Mouse (Mus musculus) heart, postnatal 36 days (tissue): ENCODE data around the gene Nav3. TPM values are rescaled to one million over a fixed set of nuclear protein-coding genes. Genes with fewer than 3 reads are reported as not detected.
A peak's percentile ranks its signal among the peaks of the same experiment; 100 is the strongest.

Experiments
- DNase-seq, 2 experiments: peaks; one replicate each; pipeline ENCODE4 v3.0.0; 2021 to 2022
- intact Hi-C: fragments of 180-260 bp; cut with DNase I; formaldehyde crosslinking; loops from one replicate; pipeline ENCODE4 v1.15.1; 2025
- total RNA-seq, 2 experiments: library from RNA; stranded (reverse); gene quantifications; 2 replicates each; pipeline ENCODE4 v1.2.3; 2021

Nav3 gene
- total RNA-seq = 1 to 10 TPM; 3.3 to 5.7 TPM

- DNase-seq = peak; percentile 51 to 60
Measured at GRCm38 (mm10) chr10:110455838-110456493, at the start of gene Nav3. Nav3 (minus strand) TSS chr10:110456204.

GRCm38 (mm10) chr10:110485306-110485705, 29.3 kb upstream of the Nav3 start:
- intact Hi-C loops = no loop called here
- no peak for DNase-seq

More at GRCm38 (mm10) chr10:110455838-110456493, at the start of gene Nav3:
- intact Hi-C loops = loop anchor here (10.0 kb wide), 1 partner anchor 279 kb away; no protein-coding TSS in a partner anchor

GRCm38 (mm10) chr10:110484822-110485221, 28.8 kb upstream of the Nav3 start:
- DNase-seq = no peak
- intact Hi-C loops = no loop called here

GRCm38 (mm10) chr10:110479189-110479588, 23.2 kb upstream of the Nav3 start:
- no peak for DNase-seq
- intact Hi-C loops = no loop called here

- DNase-seq = no peak
- intact Hi-C loops = no loop called here
Measured at GRCm38 (mm10) chr10:110477689-110478314, 21.8 kb upstream of the Nav3 start.

GRCm38 (mm10) chr10:110474107-110474506, 18.1 kb upstream of the Nav3 start:
- intact Hi-C loops = no loop called here
- DNase-seq = no peak

- intact Hi-C loops = no loop called here
- no peak for DNase-seq
Measured at GRCm38 (mm10) chr10:110469445-110469844, 13.4 kb upstream of the Nav3 start.

- DNase-seq = peak in 1 of 2 experiments; percentile 3
- intact Hi-C loops = loop anchor here (10.0 kb wide), 1 partner anchor 280 kb away; no protein-coding TSS in a partner anchor
Measured at GRCm38 (mm10) chr10:110455063-110455837, 754 bp downstream of the Nav3 start.

GRCm38 (mm10) chr10:110453566-110453965, 2.4 kb downstream of the Nav3 start:
- no peak for DNase-seq
- intact Hi-C loops = loop anchor here (10.0 kb wide), 1 partner anchor 281 kb away; no protein-coding TSS in a partner anchor

- intact Hi-C loops = no loop called here
- no peak for DNase-seq
Measured at GRCm38 (mm10) chr10:110440396-110440795, 15.6 kb downstream of the Nav3 start.

- DNase-seq = no peak
- intact Hi-C loops = no loop called here
Measured at GRCm38 (mm10) chr10:110431078-110431477, 24.9 kb downstream of the Nav3 start.

GRCm38 (mm10) chr10:110429578-110429977, 26.4 kb downstream of the Nav3 start:
- intact Hi-C loops = no loop called here
- DNase-seq = no peak

- intact Hi-C loops = no loop called here
- no peak for DNase-seq
Measured at GRCm38 (mm10) chr10:110429052-110429451, 27.0 kb downstream of the Nav3 start.

GRCm38 (mm10) chr10:110421533-110421932, 34.5 kb downstream of the Nav3 start:
- intact Hi-C loops = no loop called here
- no peak for DNase-seq

GRCm38 (mm10) chr10:110417003-110417402, 39.0 kb downstream of the Nav3 start:
- DNase-seq = no peak
- intact Hi-C loops = no loop called here

- DNase-seq = no peak
- intact Hi-C loops = no loop called here
Measured at GRCm38 (mm10) chr10:110415624-110416023, 40.4 kb downstream of the Nav3 start.

- intact Hi-C loops = no loop called here
- no peak for DNase-seq
Measured at GRCm38 (mm10) chr10:110413281-110413897, 42.6 kb downstream of the Nav3 start.

GRCm38 (mm10) chr10:110402950-110403349, 53.1 kb downstream of the Nav3 start:
- intact Hi-C loops = no loop called here
- no peak for DNase-seq

GRCm38 (mm10) chr10:110400642-110401041, 55.4 kb downstream of the Nav3 start:
- intact Hi-C loops = no loop called here
- DNase-seq = no peak

GRCm38 (mm10) chr10:110398643-110399042, 57.4 kb downstream of the Nav3 start:
- no peak for DNase-seq
- intact Hi-C loops = no loop called here
